Mouse (Mus musculus) ES-E14 (cell line): Measurements from ENCODE around the gene Col4a3.

ENCODE experiments used
- MAFK ChIP-seq: IDR thresholded peaks from 2 replicates; pipeline ENCODE4 v1.6.1; 2014; ENCODE audit warnings: mild to moderate bottlenecking, low read depth, low read length, inconsistent platforms; ENCODE audit not compliant: insufficient read depth
- ZNF384 ChIP-seq: IDR thresholded peaks from 2 replicates; pipeline ENCODE4 v1.6.1; 2012; ENCODE audit warnings: low read depth, low read length, inconsistent platforms

DNA sequence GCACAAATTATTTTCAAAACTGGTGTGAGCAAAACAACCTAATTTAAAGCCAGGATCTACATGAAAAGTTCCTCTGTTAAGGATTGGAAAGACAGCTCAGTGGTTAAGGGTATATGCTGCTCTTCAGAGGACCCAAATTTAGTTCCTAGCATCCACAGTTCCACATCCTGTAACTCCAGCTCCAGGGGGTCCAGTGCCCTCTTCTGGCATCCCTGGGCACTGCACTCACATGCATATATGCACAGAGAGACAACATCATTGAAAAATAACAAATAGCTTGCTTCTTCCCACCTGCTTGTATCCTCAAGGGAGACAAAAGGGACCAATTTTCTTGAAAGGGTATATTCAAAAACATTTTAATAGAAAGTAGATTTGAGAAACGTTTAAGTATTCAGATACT, 175.6 kb downstream of the Col4a3 start:
- no peak for TF ChIP-seq MAFK
- TF ChIP-seq ZNF384, result no peak
